Mouse (Mus musculus): Measurements from ENCODE around the gene Gatm.

- TF ChIP-seq POLR2A (IDR thresholded peaks at IDR 0.05; ENCODE audit: control insufficient read depth, extremely low read depth, insufficient read depth, low read length, poor library complexity) (no peak), CTCF (IDR thresholded peaks at IDR 0.05; ENCODE audit: borderline replicate concordance, control insufficient read depth, extremely low read depth, insufficient read depth, low read length, poor library complexity) (no peak)
Measured at GRCm38 (mm10) chr2:122595461-122595860, 15.6 kb downstream of the Gatm start.

Measured in thymus, adult 2 months (tissue).